Mouse (Mus musculus) gastrocnemius, adult 8-10 months (tissue): ENCODE data around the gene 1700028J19Rik. TPM values are rescaled to one million over a fixed set of nuclear protein-coding genes. Genes with fewer than 3 reads are reported as not detected.

Source experiments
- total RNA-seq, 4 experiments: library from RNA; stranded (reverse); gene quantifications; 2 replicates each; pipeline ENCODE4 v1.2.4; 2022

1700028J19Rik gene
- total RNA-seq, 4 experiments from 2014 or later, result not detected

Other genes with a start within 250 kb of the 1700028J19Rik start
- 1 to 10 TPM in 1 of 4 experiments, not detected in 3; 1.3 TPM for gene Klk1b26, start 234.5 kb downstream of the 1700028J19Rik start, total RNA-seq
- gene Klk1b27, start 194.4 kb downstream of the 1700028J19Rik start, total RNA-seq, result not detected
- not detected for gene Klk1b21, start 144.4 kb downstream of the 1700028J19Rik start, total RNA-seq
- not detected for gene Klk1b22, start 134.0 kb downstream of the 1700028J19Rik start, total RNA-seq
- gene Klk1b16, start 109.9 kb downstream of the 1700028J19Rik start, total RNA-seq, result not detected
- not detected for gene Klk1b24, start 58.5 kb downstream of the 1700028J19Rik start, total RNA-seq
- not detected for gene Klk1b3, start 48.5 kb downstream of the 1700028J19Rik start, total RNA-seq
- gene Klk1b4, start 39.3 kb downstream of the 1700028J19Rik start, total RNA-seq, result not detected
- gene Klk1b5, start 30.8 kb downstream of the 1700028J19Rik start, total RNA-seq, result not detected
- under 1 TPM in 2 of 4 experiments, not detected in 2; 0.31 to 0.72 TPM for gene Klk1, start 21.3 kb downstream of the 1700028J19Rik start, total RNA-seq
- gene Gm36864, start 10.5 kb downstream of the 1700028J19Rik start, total RNA-seq, result not detected
- 1 to 10 TPM; 5.1 to 9.2 (median 6.6) TPM for gene 2410002F23Rik, start within 50 bp of the 1700028J19Rik start, total RNA-seq
- not detected for gene Acp4, start 10.7 kb upstream of the 1700028J19Rik start, total RNA-seq
- not detected for gene Gm15517, start 14.8 kb upstream of the 1700028J19Rik start, total RNA-seq
- 1 to 10 TPM in 2 of 4 experiments, under 1 TPM in 2; 0.53 to 1.3 (median 0.99) TPM for gene Clec11a, start 60.2 kb upstream of the 1700028J19Rik start, total RNA-seq
- gene Shank1, start 63.6 kb upstream of the 1700028J19Rik start, total RNA-seq, result under 1 TPM; 0.17 to 0.43 (median 0.34) TPM
- gene Syt3, start 137.4 kb upstream of the 1700028J19Rik start, total RNA-seq, result 1 to 10 TPM; 3.2 to 7.0 (median 5.2) TPM
- not detected for gene 1700008O03Rik, start 139.1 kb upstream of the 1700028J19Rik start, total RNA-seq
- gene Lrrc4b, start 182.3 kb upstream of the 1700028J19Rik start, total RNA-seq, result under 1 TPM; 0.10 to 0.27 (median 0.11) TPM
- under 1 TPM in 1 of 4 experiments, not detected in 3; 0.29 TPM for gene Aspdh, start 218.7 kb upstream of the 1700028J19Rik start, total RNA-seq
- 10 to 100 TPM; 48.9 to 66.1 (median 56.3) TPM for gene Josd2, start 221.3 kb upstream of the 1700028J19Rik start, total RNA-seq
- gene Emc10, start 249.8 kb upstream of the 1700028J19Rik start, total RNA-seq, result 10 to 100 TPM; 48.6 to 53.7 (median 51.8) TPM
- gene Fam71e1, start 249.9 kb upstream of the 1700028J19Rik start, total RNA-seq, result 1 to 10 TPM; 3.4 to 5.4 (median 4.4) TPM